Comparison of ENCODE assay signal across 10 mouse cellular contexts in the genomic region with DNA sequence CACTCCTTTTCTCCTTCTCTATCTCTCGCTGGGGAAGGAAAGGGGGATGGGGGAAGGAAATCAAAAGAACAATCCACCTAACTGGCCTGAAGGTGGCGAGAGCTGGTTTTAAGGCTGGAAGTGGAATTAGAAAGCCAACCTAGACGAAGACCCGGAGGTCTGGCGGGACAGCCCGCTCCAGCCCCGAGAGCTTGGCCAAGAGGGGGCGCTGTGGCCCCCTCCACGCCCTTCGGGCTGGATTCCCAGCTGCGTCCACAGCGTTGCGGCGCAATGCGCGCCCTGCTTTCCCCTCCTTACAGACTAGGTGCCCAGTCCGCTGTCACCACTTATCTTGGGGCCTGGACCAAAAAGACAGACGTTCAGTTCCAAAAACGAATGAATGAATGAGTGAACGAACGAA. TPM values are rescaled to one million over a fixed set of nuclear protein-coding genes. Genes with fewer than 3 reads are reported as not detected.
DNase-seq lines count a peak whose midpoint lies in the region; ATAC-seq and TF ChIP-seq lines count a peak whose summit lies in the region.
"Had no signal": no experiment of that assay in that cellular context is flagged by ENCODE, and none has a peak within 500 bp of the region (broad histone marks: within the 10 kb centered on the region; RNA-seq: fewer than 3 reads in every experiment).

No protein-coding gene starts in this region.

- peak overlapping the region; percentile 97 for H3K4me2 ChIP-seq in hindbrain, embryonic 16.5 days (ENCODE audit: low read length)

- peaks cover 74% of the 10 kb centered on the region for H3K27me3 ChIP-seq in forebrain, embryonic 10.5 days (ENCODE audit: poor library complexity, severe bottlenecking)
- H3K27me3 ChIP-seq in hindbrain, embryonic 16.5 days (replicated peaks; ENCODE audit: control insufficient read depth, insufficient read depth, low read length), result peaks cover 27% of the 10 kb centered on the region
- H3K27me3 ChIP-seq in liver, adult 2 months (ENCODE audit: control insufficient read depth, insufficient read depth, low read length), result peaks cover 22% of the 10 kb centered on the region

- peak; percentile 73 for TF ChIP-seq CTCF in brain, embryonic 14.5 days (IDR thresholded peaks at IDR 0.05; ENCODE audit: borderline replicate concordance, extremely low read depth, insufficient read depth, insufficient read length)
- peak; percentile 38 for TF ChIP-seq CTCF in liver, adult 2 months (IDR thresholded peaks at IDR 0.05; ENCODE audit: low read depth, low read length)

- DNase-seq in layer of hippocampus, adult 11-12 months (ENCODE audit: low spot score), result peak; percentile 35
- DNase-seq in layer of hippocampus, adult 9-10 months (ENCODE audit: low spot score), result no peak
- peak; percentile 73 for DNase-seq in brain, embryonic 14.5 days (ENCODE audit: low read depth)
- DNase-seq in forebrain, embryonic 10.5 days (ENCODE audit: extremely low spot score, low spot score), result peak; percentile 73
- DNase-seq in liver, adult 2 months (ENCODE audit: extremely low read depth, low read depth, low spot score), result no peak
- peak; percentile 54 to 57 for DNase-seq in right cerebral cortex, adult 2 months (ENCODE audit: low spot score in 2 of 2)

- peak overlapping the region; percentile 59 for H3K4me3 ChIP-seq in forebrain, embryonic 10.5 days
- H3K4me3 ChIP-seq in hindbrain, embryonic 16.5 days (ENCODE audit: low read length), result peak overlapping the region; percentile 72
- H3K4me3 ChIP-seq in liver, adult 2 months (ENCODE audit: insufficient read depth, low read depth, low read length), result no peak overlapping the region

- no peak for TF ChIP-seq POLR2A in brain, embryonic 14.5 days (IDR thresholded peaks at IDR 0.05; ENCODE audit: borderline replicate concordance, extremely low read depth, insufficient read depth, insufficient read length, poor library complexity, severe bottlenecking)
- TF ChIP-seq POLR2A in liver, adult 2 months (IDR thresholded peaks at IDR 0.05; ENCODE audit: extremely low read depth, insufficient read depth, low read length), result no peak

- H3K4me1 ChIP-seq in forebrain, embryonic 10.5 days, result peaks cover 32% of the 10 kb centered on the region
- H3K4me1 ChIP-seq in hindbrain, embryonic 16.5 days (ENCODE audit: control insufficient read depth, insufficient read depth, low read depth, low read length), result peaks cover 22% of the 10 kb centered on the region
- H3K4me1 ChIP-seq in liver, adult 2 months (ENCODE audit: control insufficient read depth, insufficient read depth, low read length), result no peaks in the 10 kb centered on the region

- peak overlapping the region; percentile 91 for H3K9ac ChIP-seq in hindbrain, embryonic 16.5 days (ENCODE audit: low read depth, low read length)
- H3K9ac ChIP-seq in liver, adult 2 months (ENCODE audit: low read depth, low read length), result no peak overlapping the region

- no peaks in the 10 kb centered on the region for H3K36me3 ChIP-seq in forebrain, embryonic 10.5 days (replicated peaks)
- no peaks in the 10 kb centered on the region for H3K36me3 ChIP-seq in hindbrain, embryonic 16.5 days (ENCODE audit: control insufficient read depth, insufficient read depth, low read length)
- H3K36me3 ChIP-seq in liver, adult 2 months (ENCODE audit: control insufficient read depth, insufficient read depth, low read length), result no peaks in the 10 kb centered on the region

- no peaks in the 10 kb centered on the region for H3K9me3 ChIP-seq in forebrain, embryonic 10.5 days
- no peaks in the 10 kb centered on the region for H3K9me3 ChIP-seq in hindbrain, embryonic 16.5 days (ENCODE audit: control insufficient read depth, low read length)

- under 1% methylated on average over 21 of the region's 21 CpGs for WGBS in forebrain, embryonic 10.5 days
- under 1% methylated on average over 21 of the region's 21 CpGs for WGBS in hindbrain, embryonic 16.5 days
- WGBS in liver, adult 2 months, result 2% methylated on average over 21 of the region's 21 CpGs

- no peak overlapping the region for H3K27ac ChIP-seq in forebrain, embryonic 10.5 days
- peak overlapping the region; percentile 68; the same call in 1 of the 2 replicates for H3K27ac ChIP-seq in hindbrain, embryonic 16.5 days (ENCODE audit: low read depth, low read length)
- no peak overlapping the region for H3K27ac ChIP-seq in liver, adult 2 months (replicated peaks; ENCODE audit: insufficient read depth, low read depth, low read length)

- H3K79me2 ChIP-seq in liver, adult 2 months (ENCODE audit: control insufficient read depth, insufficient read depth, low read length), result no peaks in the 10 kb centered on the region

- peak; percentile 25 for ATAC-seq in hindbrain, embryonic 16.5 days
- no peak for ATAC-seq in megakaryocyte, adult 5-6 weeks (ENCODE audit: poor library complexity, severe bottlenecking)
- ATAC-seq: Patski had no signal

RNA-seq across cellular contexts. Expression of a gene that starts 0.9 kb away (rescaled TPM):
- polyA plus RNA-seq in brain, embryonic 14.5 days (2012; rRNA removed), result 9.9 and 10.2 TPM in 2 replicates
- polyA plus RNA-seq in forebrain, embryonic 10.5 days (2016; fragmentation: Nextera tagmentation; extraction: Ambion mirVana), result 0.06 and 0.22 TPM in 2 replicates
- polyA plus RNA-seq in hindbrain, embryonic 16.5 days (2015; fragmentation: Nextera tagmentation; extraction: Ambion mirVana), result 9.0 and 10.2 TPM in 2 replicates
- total RNA-seq in liver, adult 2 months (2014; rRNA removed), result not detected in 2 replicates
- polyA plus RNA-seq in liver, adult 2 months (2012; rRNA removed), result 0.04 TPM in 1 of 2 replicates, not detected in the other
- total RNA-seq in megakaryocyte, adult 5-6 weeks (2015), result not detected in 2 replicates
- total RNA-seq in megakaryocyte, adult 5-6 weeks (2017), result not detected in 2 replicates
- polyA plus RNA-seq: Patski had no signal

RNA-seq across cellular contexts. Expression of a gene that starts 54.4 kb away (rescaled TPM):
- not detected in 2 replicates for polyA plus RNA-seq in brain, embryonic 14.5 days (2012; rRNA removed)
- not detected in 2 replicates for polyA plus RNA-seq in forebrain, embryonic 10.5 days (2016; fragmentation: Nextera tagmentation; extraction: Ambion mirVana)
- not detected in 2 replicates for polyA plus RNA-seq in hindbrain, embryonic 16.5 days (2015; fragmentation: Nextera tagmentation; extraction: Ambion mirVana)
- not detected in 2 replicates for total RNA-seq in liver, adult 2 months (2014; rRNA removed)
- not detected in 2 replicates for polyA plus RNA-seq in liver, adult 2 months (2012; rRNA removed)
- total RNA-seq in megakaryocyte, adult 5-6 weeks (2015), result not detected in 2 replicates
- not detected in 2 replicates for total RNA-seq in megakaryocyte, adult 5-6 weeks (2017)
- total RNA-seq: layer of hippocampus, adult 18-20 months had no signal
- polyA plus RNA-seq: Patski had no signal

Comparison
In these comparisons a context has a peak if more than half of its experiments do, and no peak if none do; other contexts are left out.
1. DNase-seq: peak in layer of hippocampus, adult 11-12 months (single experiment), brain, embryonic 14.5 days (single experiment), forebrain, embryonic 10.5 days (single experiment) and right cerebral cortex, adult 2 months (2 of 2); none in layer of hippocampus, adult 9-10 months (single experiment) and liver, adult 2 months (single experiment).